30 mouse cellular contexts compared by ENCODE assay signal in the genomic region with DNA sequence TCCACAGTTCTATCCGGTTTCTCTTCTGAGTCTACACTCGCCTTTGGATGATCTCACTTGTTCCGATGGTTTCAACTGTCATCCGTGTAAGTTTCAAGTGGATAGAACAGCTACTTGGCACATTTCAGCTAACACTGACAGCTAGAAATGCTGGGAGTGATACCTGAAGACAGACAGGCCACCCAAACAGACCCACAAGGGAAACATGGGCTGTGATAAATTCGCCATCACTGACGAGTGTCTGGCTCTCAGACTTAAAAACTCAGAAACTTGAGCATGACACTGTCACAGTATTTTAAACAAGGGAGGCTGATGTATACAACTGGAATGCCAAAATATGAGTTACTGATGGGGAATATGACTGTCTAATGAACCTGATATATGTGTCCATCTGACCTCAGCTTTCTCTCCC. TPM values are rescaled to one million over a fixed set of nuclear protein-coding genes. Genes with fewer than 3 reads are reported as not detected.
DNase-seq lines count a peak whose midpoint lies in the region; ATAC-seq and TF ChIP-seq lines count a peak whose summit lies in the region.
"Had no signal": no experiment of that assay in that cellular context is flagged by ENCODE, and none has a peak within 500 bp of the region (broad histone marks: within the 10 kb centered on the region; RNA-seq: fewer than 3 reads in every experiment).

No protein-coding gene starts in this region.

- no peak for TF ChIP-seq EP300 in stomach, postnatal 0 days (optimal IDR thresholded peaks at IDR 0.05)

- intact Hi-C loops in heart, postnatal 25 days (cut with DNase I): no loop called here

- H3K4me3 ChIP-seq in heart, embryonic 11.5 days (ENCODE audit: low read depth, low read length): no peak overlapping the region
- H3K4me3 ChIP-seq in lung, embryonic 15.5 days: no peak overlapping the region
- no peak overlapping the region for H3K4me3 ChIP-seq in stomach, embryonic 15.5 days (replicated peaks)
- no peak overlapping the region for H3K4me3 ChIP-seq in stomach, postnatal 0 days (ENCODE audit: low read depth, low read length)
- H3K4me3 ChIP-seq: embryonic facial prominence, embryonic 12.5 days; hindbrain, embryonic 12.5 days; intestine, embryonic 15.5 days; layer of hippocampus, adult 2 months; liver, embryonic 12.5 days; midbrain, embryonic 12.5 days; neural tube, embryonic 13.5 days had no signal

- H3K36me3 ChIP-seq in heart, embryonic 11.5 days (ENCODE audit: control insufficient read depth, insufficient read depth, low read length): no peaks in the 10 kb centered on the region
- no peaks in the 10 kb centered on the region for H3K36me3 ChIP-seq in lung, embryonic 15.5 days
- no peaks in the 10 kb centered on the region for H3K36me3 ChIP-seq in stomach, embryonic 15.5 days
- no peaks in the 10 kb centered on the region for H3K36me3 ChIP-seq in stomach, postnatal 0 days (ENCODE audit: control insufficient read depth, insufficient read depth, low read length)
- H3K36me3 ChIP-seq: embryonic facial prominence, embryonic 12.5 days; hindbrain, embryonic 12.5 days; intestine, embryonic 15.5 days; liver, embryonic 12.5 days; midbrain, embryonic 12.5 days; neural tube, embryonic 13.5 days had no signal

- H3K27me3 ChIP-seq in heart, embryonic 11.5 days (ENCODE audit: control insufficient read depth, insufficient read depth, low read length): no peaks in the 10 kb centered on the region
- no peaks in the 10 kb centered on the region for H3K27me3 ChIP-seq in lung, embryonic 15.5 days
- H3K27me3 ChIP-seq in stomach, embryonic 15.5 days (replicated peaks): no peaks in the 10 kb centered on the region
- H3K27me3 ChIP-seq in stomach, postnatal 0 days (ENCODE audit: control insufficient read depth, insufficient read depth, low read length): no peaks in the 10 kb centered on the region
- H3K27me3 ChIP-seq: embryonic facial prominence, embryonic 12.5 days; hindbrain, embryonic 12.5 days; intestine, embryonic 15.5 days; liver, embryonic 12.5 days; midbrain, embryonic 12.5 days; neural tube, embryonic 13.5 days had no signal

- WGBS in heart, embryonic 11.5 days (ENCODE audit: insufficient replicate concordance): 33% methylated on average over 6 of the region's 6 CpGs
- WGBS in lung, embryonic 15.5 days: 38% methylated on average over 6 of the region's 6 CpGs
- 56% methylated on average over 6 of the region's 6 CpGs for WGBS in stomach, embryonic 15.5 days
- WGBS in stomach, postnatal 0 days: 63% methylated on average over 6 of the region's 6 CpGs

- no peak; the same call in 1 of the 2 replicates for ATAC-seq in heart, embryonic 11.5 days (replicated peaks; ENCODE audit: insufficient number of reproducible peaks, low FRiP score, low TSS enrichment)
- peak; percentile 70; the same call in 1 of the 2 replicates for ATAC-seq in lung, embryonic 15.5 days (ENCODE audit: borderline replicate concordance, extremely low read depth, low FRiP score, low TSS enrichment)
- peak; percentile 43; the same call in 1 of the 2 replicates for ATAC-seq in stomach, embryonic 15.5 days (ENCODE audit: insufficient read depth, low FRiP score, low read depth)
- no peak for ATAC-seq in stomach, postnatal 0 days (ENCODE audit: low FRiP score, low TSS enrichment)
- ATAC-seq: CD4-positive, CD25-positive, alpha-beta regulatory T cell, adult 4 months; forebrain, embryonic 14.5 days; hindbrain, postnatal 0 days; intestine, embryonic 15.5 days; liver, embryonic 12.5 days; liver, postnatal 0 days had no signal

- no peak for TF ChIP-seq CTCF in stomach, postnatal 0 days (IDR thresholded peaks at IDR 0.05; ENCODE audit: low read depth)

- no peak for DNase-seq in heart, postnatal 25 days (ENCODE audit: low spot score)
- no peak for DNase-seq in lung, postnatal 25 days (ENCODE audit: low spot score)
- no peak for DNase-seq in stomach, postnatal 0 days (ENCODE audit: low spot score)
- no peak for DNase-seq in adrenal gland, postnatal 10 days
- DNase-seq: adrenal gland, postnatal 25 days; cerebellum, adult 11-12 months; cerebellum, adult 9-11 months; embryo, embryonic 11 days; gastrocnemius, postnatal 14 days; kidney, adult 2 months; kidney, postnatal 36 days; left cerebral cortex, postnatal 4 days; liver, postnatal 0 days; right cerebral cortex, postnatal 4 days; thymus, postnatal 14 days had no signal

- H3K4me2 ChIP-seq in heart, embryonic 11.5 days: peak overlapping the region; percentile 7
- H3K4me2 ChIP-seq in lung, embryonic 15.5 days: no peak overlapping the region
- H3K4me2 ChIP-seq in stomach, embryonic 15.5 days: no peak overlapping the region
- no peak overlapping the region for H3K4me2 ChIP-seq in stomach, postnatal 0 days (replicated peaks; ENCODE audit: low read depth)
- H3K4me2 ChIP-seq: embryonic facial prominence, embryonic 12.5 days; hindbrain, embryonic 12.5 days; intestine, embryonic 15.5 days; liver, embryonic 12.5 days; midbrain, embryonic 12.5 days; neural tube, embryonic 13.5 days had no signal

- H3K27ac ChIP-seq in heart, embryonic 11.5 days (ENCODE audit: low read depth, low read length): peak overlapping the region; percentile 46
- H3K27ac ChIP-seq in lung, embryonic 15.5 days: no peak overlapping the region
- no peak overlapping the region for H3K27ac ChIP-seq in stomach, embryonic 15.5 days
- no peak overlapping the region for H3K27ac ChIP-seq in stomach, postnatal 0 days (replicated peaks)
- H3K27ac ChIP-seq: embryonic facial prominence, embryonic 12.5 days; hindbrain, embryonic 12.5 days; hindbrain, postnatal 0 days; intestine, embryonic 15.5 days; layer of hippocampus, adult 2 months; liver, embryonic 12.5 days; midbrain, embryonic 12.5 days; neural tube, embryonic 13.5 days had no signal

- no peaks in the 10 kb centered on the region for H3K9me3 ChIP-seq in heart, embryonic 11.5 days (replicated peaks; ENCODE audit: control insufficient read depth, low read length)
- H3K9me3 ChIP-seq in lung, embryonic 15.5 days: no peaks in the 10 kb centered on the region
- no peaks in the 10 kb centered on the region for H3K9me3 ChIP-seq in stomach, embryonic 15.5 days
- no peaks in the 10 kb centered on the region for H3K9me3 ChIP-seq in stomach, postnatal 0 days (ENCODE audit: control insufficient read depth, low read length)
- H3K9me3 ChIP-seq: embryonic facial prominence, embryonic 12.5 days; hindbrain, embryonic 12.5 days; intestine, embryonic 15.5 days; liver, embryonic 12.5 days; midbrain, embryonic 12.5 days; neural tube, embryonic 13.5 days had no signal

- H3K4me1 ChIP-seq in heart, embryonic 11.5 days (ENCODE audit: control insufficient read depth, insufficient read depth, low read length): peaks cover 27% of the 10 kb centered on the region
- peaks cover 3% of the 10 kb centered on the region for H3K4me1 ChIP-seq in lung, embryonic 15.5 days
- H3K4me1 ChIP-seq in stomach, embryonic 15.5 days: no peaks in the 10 kb centered on the region
- no peaks in the 10 kb centered on the region for H3K4me1 ChIP-seq in stomach, postnatal 0 days (replicated peaks; ENCODE audit: control insufficient read depth, insufficient read depth)
- H3K4me1 ChIP-seq: embryonic facial prominence, embryonic 12.5 days; hindbrain, embryonic 12.5 days; intestine, embryonic 15.5 days; liver, embryonic 12.5 days; midbrain, embryonic 12.5 days; neural tube, embryonic 13.5 days had no signal

- no peak overlapping the region for H3K9ac ChIP-seq in heart, embryonic 11.5 days (ENCODE audit: low read depth, low read length)
- H3K9ac ChIP-seq in lung, embryonic 15.5 days: no peak overlapping the region
- no peak overlapping the region for H3K9ac ChIP-seq in stomach, embryonic 15.5 days
- H3K9ac ChIP-seq in stomach, postnatal 0 days (ENCODE audit: low read length): no peak overlapping the region
- H3K9ac ChIP-seq: embryonic facial prominence, embryonic 12.5 days; hindbrain, embryonic 12.5 days; intestine, embryonic 15.5 days; liver, embryonic 12.5 days; liver, postnatal 0 days; midbrain, embryonic 12.5 days; neural tube, embryonic 13.5 days had no signal

RNA-seq across cellular contexts. Expression of gene Hmcn1, which starts 9.1 kb away (rescaled TPM):
- polyA plus RNA-seq in heart, embryonic 11.5 days (2014; fragmentation: Nextera tagmentation; extraction: Ambion mirVana): 18.0 and 24.8 TPM in 2 replicates
- 10 to 100 TPM; 15.8 to 16.9 TPM for total RNA-seq in heart, postnatal 25 days (2021)
- polyA plus RNA-seq in lung, embryonic 15.5 days (2015; fragmentation: Nextera tagmentation; extraction: Ambion mirVana): 9.3 and 13.0 TPM in 2 replicates
- 11.4 and 11.6 TPM in 2 replicates for polyA plus RNA-seq in stomach, embryonic 15.5 days (2015; fragmentation: Nextera tagmentation; extraction: Ambion mirVana)
- 7.5 and 8.0 TPM in 2 replicates for polyA plus RNA-seq in stomach, postnatal 0 days (2015; fragmentation: Nextera tagmentation; extraction: Ambion mirVana)
- total RNA-seq in adrenal gland, postnatal 10 days (2021): 10 to 100 TPM in 1 of 2 experiments, 1 to 10 TPM in 1; 5.9 to 11.2 TPM
- total RNA-seq: granulocyte monocyte progenitor cell, adult 5-6 weeks; megakaryocyte, adult 5-6 weeks had no signal
- polyA plus RNA-seq: CD4-positive, CD25-positive, alpha-beta regulatory T cell, adult 4 months had no signal

Comparison
In these comparisons a context has a peak if more than half of its experiments do, and no peak if none do; other contexts are left out.
1. ATAC-seq: peak in lung, embryonic 15.5 days (single experiment) and stomach, embryonic 15.5 days (single experiment); none in heart, embryonic 11.5 days (single experiment) and stomach, postnatal 0 days (single experiment).